Mouse (Mus musculus) lung, embryonic 16.5 days (tissue): ENCODE measurements around the gene Taf1b. TPM values are rescaled to one million over a fixed set of nuclear protein-coding genes. Genes with fewer than 3 reads are reported as not detected.

Experiments used
- ATAC-seq: fragments of 200-750 bp; cut with Nextera tagmentation; 2 replicates; pipeline ENCODE4 v1.8.0; 2017; ENCODE audit warnings: low read depth, mild to moderate bottlenecking, moderate library complexity
- H3K27ac ChIP-seq: fragments of 300-500 bp; sonication (generic); 2 replicates; pipeline ENCODE4 v1.5.1; 2014; ENCODE audit warnings: mild to moderate bottlenecking, control low read depth, low read length
- H3K27me3 ChIP-seq: fragments of 300-500 bp; sonication (generic); 2 replicates; pipeline ENCODE4 v1.6.1; 2014; ENCODE audit warnings: low read depth, low read length, mixed read lengths; ENCODE audit not compliant: control insufficient read depth, insufficient read depth
- H3K36me3 ChIP-seq: fragments of 300-500 bp; sonication (generic); 2 replicates; pipeline ENCODE4 v1.6.1; 2014; ENCODE audit warnings: low read length; ENCODE audit not compliant: control insufficient read depth, insufficient read depth
- H3K4me1 ChIP-seq: fragments of 300-500 bp; sonication (generic); replicated peaks from 2 replicates; pipeline ENCODE4 v1.6.1; 2014; ENCODE audit warnings: low read length, mixed read lengths; ENCODE audit not compliant: control insufficient read depth, insufficient read depth
- H3K4me2 ChIP-seq: fragments of 300-500 bp; sonication (generic); 2 replicates; pipeline ENCODE4 v1.6.1; 2014; ENCODE audit warnings: low read depth, low read length, control low read depth
- H3K4me3 ChIP-seq: fragments of 300-500 bp; sonication (generic); 2 replicates; pipeline ENCODE4 v1.5.1; 2014; ENCODE audit warnings: mild to moderate bottlenecking, low read length, control low read depth
- H3K9ac ChIP-seq: fragments of 300-500 bp; sonication (generic); 2 replicates; pipeline ENCODE4 v1.6.1; 2014; ENCODE audit warnings: low read length, control low read depth
- H3K9me3 ChIP-seq: fragments of 300-500 bp; sonication (generic); 2 replicates; pipeline ENCODE4 v1.6.1; 2016; ENCODE audit warnings: low read length; ENCODE audit not compliant: control insufficient read depth
- WGBS: fragments of 180-500 bp; shearing (Covaris S2); extraction: QIAGEN DNeasy Blood & Tissue Kit; methylation state at CpG from one replicate; pipeline ENCODE4 v1.1.7; 2014; 5-methylcytosine and 5-hydroxymethylcytosine counted together
- polyA plus RNA-seq: library from polyadenylated mRNA; unstranded; fragments of >200 nt; fragmentation: Nextera tagmentation; extraction: Ambion mirVana; gene quantifications from 2 replicates; pipeline ENCODE4 v1.2.1, GENCODE M21; 2015

Taf1b gene
- polyA plus RNA-seq, 1 experiment from 2014 or later: 25.6 TPM

GRCm38 (mm10) chr12:24571523-24572392 lies 73.6 kb downstream of the Taf1b start, which contains the start of gene Grhl1:
TSS of gene Grhl1 (plus strand) at chr12:24572283.
- Histone ChIP-seq H3K4me1 (peaks cover 13% of the 10 kb centered on the region), H3K4me2 (peak within 1 kb of the TSS; percentile 96), H3K4me3 (peak within 1 kb of the TSS; percentile 64), H3K9me3 (no peaks in the 10 kb centered on the region), H3K27ac (no peak within 1 kb of the TSS), H3K9ac (peak within 1 kb of the TSS; percentile 67), H3K36me3 (no peaks in the 10 kb centered on the region), H3K27me3 (peaks cover 22% of the 10 kb centered on the region)
- peak; percentile 100 for ATAC-seq
- 1% methylated on average over 59 of the region's 64 CpGs for WGBS

- 5% methylated on average over 39 of the region's 48 CpGs for WGBS
- Histone ChIP-seq H3K27ac (no peak overlapping the region), H3K4me2 (peak overlapping the region; percentile 96), H3K4me3 (peak overlapping the region; percentile 64), H3K9ac (peak overlapping the region; percentile 67), H3K4me1 (peaks cover 13% of the 10 kb centered on the region), H3K36me3 (no peaks in the 10 kb centered on the region; the same call in 1 of the 2 replicates), H3K9me3 (no peaks in the 10 kb centered on the region), H3K27me3 (peaks cover 22% of the 10 kb centered on the region)
- ATAC-seq: peak; percentile 39
Observed at GRCm38 (mm10) chr12:24572421-24573274, 74.5 kb downstream of the Taf1b start.

GRCm38 (mm10) chr12:24573275-24573580 lies 75.1 kb downstream of the Taf1b start:
- peak overlapping the region; percentile 9; the same call in 1 of the 2 replicates for H3K4me3 ChIP-seq
- no peaks in the 10 kb centered on the region for H3K9me3 ChIP-seq
- H3K9ac ChIP-seq: no peak overlapping the region
- H3K4me2 ChIP-seq: peak overlapping the region; percentile 96; the same call in 1 of the 2 replicates
- 33% methylated on average over 3 of the region's 3 CpGs for WGBS
- no peak for ATAC-seq
- peaks cover 13% of the 10 kb centered on the region for H3K4me1 ChIP-seq
- no peaks in the 10 kb centered on the region; the same call in 1 of the 2 replicates for H3K36me3 ChIP-seq
- H3K27me3 ChIP-seq: peaks cover 22% of the 10 kb centered on the region
- no peak overlapping the region for H3K27ac ChIP-seq

DNA sequence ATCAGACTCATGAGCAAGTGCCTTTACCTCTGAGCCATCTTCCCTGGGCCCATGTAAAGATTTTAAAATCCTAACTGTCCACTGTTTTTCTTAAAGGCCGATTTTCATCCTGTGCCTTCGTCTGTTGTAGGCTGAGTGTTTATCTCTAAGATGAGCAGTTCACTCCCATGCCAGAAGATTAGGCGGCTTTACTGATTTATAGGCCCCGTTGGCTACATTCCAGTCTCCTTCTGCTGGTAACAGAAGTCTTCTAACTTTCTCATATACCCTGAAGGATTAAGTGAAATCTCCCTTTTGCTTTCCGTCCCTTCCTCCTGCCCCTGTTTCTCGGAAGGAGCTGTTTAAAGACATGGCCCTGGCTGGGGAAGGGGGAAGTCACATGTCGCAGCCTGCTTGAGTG lies 76.7 kb downstream of the Taf1b start:
- H3K27me3 ChIP-seq: peaks cover 22% of the 10 kb centered on the region
- H3K4me2 ChIP-seq: peak overlapping the region; percentile 16; the same call in 1 of the 2 replicates
- peaks cover 13% of the 10 kb centered on the region for H3K4me1 ChIP-seq
- H3K9me3 ChIP-seq: no peaks in the 10 kb centered on the region
- no peak overlapping the region for H3K27ac ChIP-seq
- no peak overlapping the region for H3K9ac ChIP-seq
- H3K4me3 ChIP-seq: no peak overlapping the region
- whole genome bisulfite sequencing: 26% methylated on average over 7 of the region's 7 CpGs
- H3K36me3 ChIP-seq: no peaks in the 10 kb centered on the region; the same call in 1 of the 2 replicates
- no peak for ATAC-seq

DNA sequence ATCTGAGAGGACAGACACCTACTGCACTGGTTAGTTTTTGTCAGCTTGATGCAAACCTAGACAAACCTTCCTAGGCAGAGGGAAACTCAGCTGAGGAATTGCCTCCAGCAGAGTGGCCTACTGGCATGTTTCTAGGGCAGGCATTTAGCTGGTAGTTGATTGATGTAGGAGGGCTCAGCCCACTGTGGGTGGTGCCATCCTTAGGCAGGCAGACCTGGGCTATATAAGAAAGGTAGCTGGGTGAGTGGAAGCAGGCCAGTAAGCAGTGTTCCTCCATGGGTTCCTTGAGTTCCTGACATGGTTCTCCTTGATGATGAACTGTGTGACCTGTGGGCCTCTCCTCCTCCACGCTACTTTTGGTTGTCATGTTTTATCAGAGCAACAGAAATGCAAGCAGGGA lies 82.3 kb downstream of the Taf1b start:
- H3K27ac ChIP-seq: no peak overlapping the region
- ATAC-seq: no peak
- H3K36me3 ChIP-seq: no peaks in the 10 kb centered on the region; the same call in 1 of the 2 replicates
- H3K9ac ChIP-seq: no peak overlapping the region
- H3K9me3 ChIP-seq: no peaks in the 10 kb centered on the region
- no peak overlapping the region for H3K4me2 ChIP-seq
- no peaks in the 10 kb centered on the region for H3K4me1 ChIP-seq
- H3K27me3 ChIP-seq: no peaks in the 10 kb centered on the region
- WGBS: 54% methylated on average over 1 of the region's 1 CpGs
- H3K4me3 ChIP-seq: no peak overlapping the region

DNA sequence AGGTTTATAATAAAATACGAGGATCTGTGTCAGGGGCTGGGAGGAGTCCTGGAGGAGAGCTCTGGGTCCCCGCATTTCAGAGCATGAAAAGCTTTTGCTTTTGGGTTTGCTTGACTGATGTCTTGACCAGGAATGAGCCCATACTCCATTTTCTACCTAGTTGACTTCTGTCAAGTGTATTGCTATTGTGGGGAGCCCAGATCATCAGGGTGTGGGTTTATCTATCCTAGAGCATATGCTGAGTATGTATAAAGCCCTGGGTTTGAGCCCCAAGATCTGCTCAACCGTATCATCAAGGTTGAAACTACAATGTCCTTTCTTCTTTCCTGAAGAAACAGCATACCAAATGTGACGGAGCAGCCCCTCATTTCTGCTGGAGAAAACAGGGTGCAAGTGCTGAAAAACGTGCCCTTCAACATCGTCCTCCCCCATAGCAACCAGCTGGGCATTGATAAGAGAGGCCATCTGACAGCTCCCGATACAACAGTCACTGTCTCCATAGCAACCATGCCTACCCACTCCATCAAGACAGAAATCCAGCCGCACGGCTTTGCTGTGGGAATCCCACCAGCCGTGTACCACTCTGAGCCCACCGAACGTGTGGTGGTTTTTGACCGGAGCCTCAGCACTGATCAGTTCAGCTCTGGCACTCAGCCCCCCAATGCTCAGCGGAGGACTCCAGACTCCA lies 83.0 kb downstream of the Taf1b start:
- 67% methylated on average over 14 of the region's 14 CpGs for WGBS
- Histone ChIP-seq H3K9me3 (no peaks in the 10 kb centered on the region), H3K36me3 (no peaks in the 10 kb centered on the region; the same call in 1 of the 2 replicates), H3K9ac (no peak overlapping the region), H3K27me3 (no peaks in the 10 kb centered on the region), H3K4me3 (no peak overlapping the region), H3K27ac (no peak overlapping the region), H3K4me2 (no peak overlapping the region), H3K4me1 (no peaks in the 10 kb centered on the region)
- no peak for ATAC-seq

DNA sequence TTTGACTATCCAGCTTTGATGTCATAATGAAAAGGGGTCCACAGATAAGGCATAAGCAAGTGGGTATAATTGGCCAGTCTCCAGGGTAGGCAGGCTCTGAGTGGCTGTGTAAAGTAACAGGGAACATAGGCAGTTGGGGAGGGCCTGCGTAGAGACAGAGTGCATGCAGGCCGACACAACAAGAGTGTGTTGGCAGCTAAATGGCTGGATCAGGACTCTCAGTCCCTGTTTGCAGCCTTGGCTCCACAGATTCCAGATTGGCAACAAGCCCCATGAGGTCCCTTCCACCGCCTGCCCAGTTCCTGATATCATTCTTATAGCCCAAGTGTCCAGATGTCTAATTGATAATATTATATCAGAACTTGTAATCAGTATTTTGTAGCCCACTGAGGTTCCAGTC lies 85.5 kb downstream of the Taf1b start:
- ATAC-seq: no peak
- H3K27me3 ChIP-seq: no peaks in the 10 kb centered on the region
- 65% methylated on average over 3 of the region's 3 CpGs for WGBS

GRCm38 (mm10) chr12:24584835-24585234 lies 86.7 kb downstream of the Taf1b start:
- Histone ChIP-seq H3K36me3 (no peaks in the 10 kb centered on the region), H3K27ac (no peak overlapping the region), H3K4me2 (no peak overlapping the region), H3K9me3 (no peaks in the 10 kb centered on the region), H3K27me3 (no peaks in the 10 kb centered on the region), H3K4me1 (no peaks in the 10 kb centered on the region), H3K4me3 (no peak overlapping the region), H3K9ac (no peak overlapping the region)
- 82% methylated on average over 8 of the region's 8 CpGs for WGBS
- ATAC-seq: no peak

More for the DNA sequence above, 85.5 kb downstream of the Taf1b start:
- H3K9me3 ChIP-seq: no peaks in the 10 kb centered on the region
- H3K4me2 ChIP-seq: no peak overlapping the region
- no peaks in the 10 kb centered on the region for H3K36me3 ChIP-seq
- no peak overlapping the region for H3K4me3 ChIP-seq
- H3K27ac ChIP-seq: no peak overlapping the region
- no peak overlapping the region for H3K9ac ChIP-seq
- no peaks in the 10 kb centered on the region for H3K4me1 ChIP-seq
